Mouse (Mus musculus) E14TG2a.4 (cell line): Measurements from ENCODE around the gene Dstyk.

Experiments used
- H3K27me3 ChIP-seq: 2 replicates; pipeline ENCODE4 v1.6.1; 2014; ENCODE audit warnings: low read length, control low read depth; ENCODE audit not compliant: insufficient read depth
- H3K36me3 ChIP-seq: 2 replicates; pipeline ENCODE4 v1.6.1; 2014; ENCODE audit warnings: low read length, control low read depth; ENCODE audit not compliant: insufficient read depth
- H3K4me1 ChIP-seq: replicated peaks from 2 replicates; pipeline ENCODE4 v1.6.1; 2014; ENCODE audit warnings: low read depth, low read length, control low read depth
- H3K4me3 ChIP-seq: replicated peaks from 2 replicates; pipeline ENCODE4 v1.5.1; 2014; ENCODE audit warnings: mild to moderate bottlenecking, low read length
- H3K9me3 ChIP-seq: 2 replicates; pipeline ENCODE4 v1.6.1; 2014; ENCODE audit warnings: low read length, control low read depth
- CTCF ChIP-seq: conservative IDR thresholded peaks from 2 replicates; pipeline ENCODE4 v1.5.1; 2014; ENCODE audit warnings: low read length
- NANOG ChIP-seq: IDR thresholded peaks from 2 replicates; pipeline ENCODE4 v1.6.1; 2014; ENCODE audit warnings: borderline replicate concordance, low read length, mixed read lengths
- POU5F1 ChIP-seq: IDR thresholded peaks from 2 replicates; pipeline ENCODE4 v1.6.1; 2014; ENCODE audit warnings: low read length, borderline replicate concordance

Gene Dstyk

DNA sequence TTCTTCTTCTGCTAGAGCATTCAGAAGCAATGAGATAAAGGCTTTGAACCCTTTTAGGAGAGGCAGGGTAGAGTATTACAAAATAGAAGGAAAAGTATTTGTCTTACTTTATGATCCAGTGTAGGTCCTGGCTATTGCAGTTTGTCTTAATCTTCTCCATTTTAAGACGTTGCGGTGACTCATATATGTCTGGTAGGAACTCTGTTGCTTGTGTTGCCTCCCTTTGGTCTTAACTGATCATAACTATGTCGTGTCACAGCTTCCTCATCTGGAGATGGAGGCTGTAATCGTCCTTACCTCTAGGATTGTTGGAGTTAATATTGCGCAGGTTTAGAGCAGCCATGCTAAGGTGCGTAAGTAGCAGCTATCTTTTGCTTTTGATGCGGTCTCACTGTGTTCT is 3.3 kb downstream of the Dstyk start:
- Histone ChIP-seq H3K4me3 (no peak overlapping the region), H3K4me1 (peaks cover 25% of the 10 kb centered on the region), H3K27me3 (0 out of 2 replicates have a peak, but pooled peaks cover 2% of the 10 kb centered on the region), H3K9me3 (no peaks in the 10 kb centered on the region), H3K36me3 (no peaks in the 10 kb centered on the region)
- TF ChIP-seq CTCF, result no peak
- TF ChIP-seq NANOG, result no peak
- TF ChIP-seq POU5F1, result no peak

DNA sequence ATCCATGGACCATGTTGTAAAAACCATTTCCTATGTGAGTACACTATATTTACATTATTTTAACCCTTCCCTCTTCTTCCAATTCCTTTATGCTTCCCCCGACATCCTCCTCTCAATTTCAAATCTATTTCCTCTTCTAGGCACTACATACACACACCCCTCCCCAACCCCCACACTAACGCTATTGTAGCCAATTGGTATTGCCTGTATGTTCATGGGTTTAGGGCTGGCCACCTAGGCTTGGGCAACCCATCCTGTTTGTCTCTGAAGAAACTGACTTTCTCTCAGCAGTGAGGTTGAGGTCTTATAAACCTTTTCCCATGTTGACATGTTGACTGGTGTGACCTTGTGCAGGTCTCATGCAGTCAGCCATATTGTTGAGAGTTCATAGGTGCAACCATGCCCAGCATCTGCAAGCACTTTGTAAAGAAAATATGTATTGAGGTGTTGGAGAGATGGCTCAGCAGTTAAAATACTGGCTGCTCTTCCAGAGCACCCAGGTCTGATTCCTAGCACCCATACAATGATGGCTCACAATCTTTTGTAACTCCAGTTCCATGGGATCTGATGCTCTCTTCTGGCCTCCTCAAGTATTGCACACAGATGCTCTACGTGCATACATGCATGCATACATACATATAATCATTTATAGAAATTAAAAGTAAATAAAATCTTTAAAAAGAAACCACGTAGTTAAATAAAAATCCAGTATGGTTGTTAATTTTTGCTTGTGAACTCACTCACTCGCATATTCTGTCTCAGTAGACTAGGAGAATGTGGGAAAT is 5.7 kb downstream of the Dstyk start:
- Histone ChIP-seq H3K36me3 (no peaks in the 10 kb centered on the region), H3K9me3 (no peaks in the 10 kb centered on the region), H3K4me3 (no peak overlapping the region), H3K27me3 (0 out of 2 replicates have a peak, but pooled peaks cover 2% of the 10 kb centered on the region), H3K4me1 (peaks cover 17% of the 10 kb centered on the region)
- TF ChIP-seq CTCF (peak; percentile 21), NANOG (no peak)

DNA sequence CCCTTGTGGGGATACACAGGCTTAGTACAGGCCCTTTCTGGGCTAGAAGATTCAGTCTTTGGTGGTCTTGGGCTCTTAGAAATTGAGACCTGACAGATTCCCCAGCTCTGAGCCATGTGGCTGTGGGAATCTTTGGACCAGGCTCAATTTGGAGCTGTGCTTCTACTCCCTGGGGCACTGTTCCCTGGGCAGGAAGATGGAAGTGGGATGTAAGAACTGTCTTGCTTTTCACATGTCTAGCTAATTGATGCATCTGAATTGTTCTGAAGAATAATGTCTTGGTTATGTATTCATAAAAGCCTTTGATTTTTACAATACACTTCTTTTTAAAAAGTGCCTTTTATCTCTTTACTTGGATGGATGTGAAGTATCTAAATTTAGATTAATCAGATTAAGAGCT is 8.2 kb downstream of the Dstyk start:
- Histone ChIP-seq H3K27me3 (no peaks in the 10 kb centered on the region), H3K36me3 (no peaks in the 10 kb centered on the region), H3K9me3 (no peaks in the 10 kb centered on the region), H3K4me3 (no peak overlapping the region), H3K4me1 (no peaks in the 10 kb centered on the region; the same call in 1 of the 2 replicates)
- TF ChIP-seq CTCF (no peak), POU5F1 (no peak), NANOG (no peak)

DNA sequence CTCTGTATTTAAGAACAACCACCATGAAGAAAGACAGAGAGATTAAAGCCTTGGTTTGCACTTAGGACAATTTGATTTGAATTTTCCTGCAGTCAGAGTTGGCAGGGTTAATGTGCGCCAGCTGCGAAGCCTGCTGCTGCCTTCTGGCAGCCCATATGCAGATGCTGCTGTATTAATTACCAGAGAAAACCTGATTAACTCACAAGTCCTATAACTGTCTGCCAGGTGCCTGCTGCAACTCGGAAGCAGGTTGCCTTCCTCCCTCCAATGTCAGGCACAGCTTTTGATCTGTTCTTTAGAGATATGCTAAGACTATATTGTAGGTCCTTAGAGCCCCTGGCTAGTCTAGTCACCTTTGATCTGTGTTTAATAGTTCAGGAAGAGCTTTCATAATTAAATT is 13.5 kb downstream of the Dstyk start:
- TF ChIP-seq CTCF, result no peak
- no peak for TF ChIP-seq POU5F1
- TF ChIP-seq NANOG, result no peak

DNA sequence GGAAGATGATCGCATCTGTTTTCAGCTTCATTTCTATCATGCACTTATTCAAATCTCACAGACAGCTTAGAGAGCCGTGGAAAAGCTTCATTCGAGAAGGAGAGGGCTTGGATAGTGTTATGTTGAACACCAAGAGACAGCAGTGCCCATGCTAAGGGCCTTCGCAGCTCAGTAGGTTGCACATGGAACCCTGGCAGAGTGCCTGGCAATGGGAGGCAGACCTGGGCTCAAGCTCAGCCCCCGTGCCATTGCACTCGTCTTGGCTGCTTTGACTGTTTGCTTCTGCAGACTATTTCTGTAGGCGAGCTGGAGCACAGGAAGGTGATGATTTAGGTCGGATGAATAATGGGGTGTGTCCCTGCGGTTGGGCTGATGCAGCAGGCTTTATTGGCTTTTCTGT is 14.4 kb downstream of the Dstyk start:
- Histone ChIP-seq H3K4me3 (no peak overlapping the region), H3K4me1 (peaks cover 18% of the 10 kb centered on the region), H3K27me3 (no peaks in the 10 kb centered on the region), H3K36me3 (peaks cover 7% of the 10 kb centered on the region), H3K9me3 (no peaks in the 10 kb centered on the region)
- no peak for TF ChIP-seq POU5F1
- TF ChIP-seq NANOG, result no peak
- no peak for TF ChIP-seq CTCF

More for the DNA sequence above, 13.5 kb downstream of the Dstyk start:
- Histone ChIP-seq H3K9me3 (no peaks in the 10 kb centered on the region), H3K27me3 (no peaks in the 10 kb centered on the region), H3K4me3 (no peak overlapping the region), H3K36me3 (peaks cover 7% of the 10 kb centered on the region), H3K4me1 (peaks cover 18% of the 10 kb centered on the region)

DNA sequence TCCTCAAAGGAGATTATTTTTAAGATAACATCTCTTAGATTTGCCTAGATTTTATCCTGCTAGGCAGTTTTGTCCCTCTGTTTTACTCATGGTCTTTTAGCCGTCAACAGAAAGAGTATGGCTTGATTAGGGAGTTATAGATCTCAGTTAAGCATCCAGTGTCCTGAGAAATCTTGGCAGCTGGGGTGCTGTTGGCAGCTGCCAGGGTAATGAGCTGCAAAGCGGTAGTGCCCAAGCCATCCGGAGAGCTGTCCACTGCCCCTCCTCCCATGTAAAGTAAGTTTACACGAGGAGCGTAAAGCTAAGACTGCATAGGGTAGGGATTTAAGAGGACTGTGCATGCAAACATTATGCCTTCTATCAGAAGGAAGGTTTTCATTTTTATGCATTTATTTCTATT is 16.0 kb downstream of the Dstyk start:
- TF ChIP-seq NANOG (no peak), CTCF (no peak), POU5F1 (no peak)
- peaks cover 18% of the 10 kb centered on the region for H3K4me1 ChIP-seq
- no peaks in the 10 kb centered on the region for H3K9me3 ChIP-seq
- no peak overlapping the region for H3K4me3 ChIP-seq
- H3K36me3 ChIP-seq, result peaks cover 7% of the 10 kb centered on the region
- H3K27me3 ChIP-seq, result no peaks in the 10 kb centered on the region

DNA sequence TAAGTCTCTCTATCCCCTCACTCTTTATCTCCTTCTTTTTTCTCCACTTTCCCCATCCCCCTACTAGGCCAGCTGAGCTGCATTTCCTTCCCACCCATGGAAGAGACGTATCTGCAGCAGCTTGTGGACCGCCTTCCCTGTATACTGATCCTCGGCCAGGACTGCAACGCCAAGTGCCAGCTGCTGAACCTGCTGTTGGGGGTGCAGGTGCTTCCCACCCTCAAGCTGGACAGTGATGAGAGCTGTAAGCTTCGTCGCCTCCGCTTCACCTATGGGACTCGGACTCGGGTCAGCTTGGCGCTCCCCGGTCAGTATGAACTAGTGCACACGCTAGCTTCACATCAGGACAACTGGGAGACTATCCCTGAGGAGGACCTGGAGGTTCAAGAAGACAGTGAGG is 16.7 kb downstream of the Dstyk start:
- TF ChIP-seq NANOG, result no peak
- TF ChIP-seq CTCF, result no peak
- TF ChIP-seq POU5F1, result no peak
- Histone ChIP-seq H3K9me3 (no peaks in the 10 kb centered on the region), H3K4me3 (no peak overlapping the region)

DNA sequence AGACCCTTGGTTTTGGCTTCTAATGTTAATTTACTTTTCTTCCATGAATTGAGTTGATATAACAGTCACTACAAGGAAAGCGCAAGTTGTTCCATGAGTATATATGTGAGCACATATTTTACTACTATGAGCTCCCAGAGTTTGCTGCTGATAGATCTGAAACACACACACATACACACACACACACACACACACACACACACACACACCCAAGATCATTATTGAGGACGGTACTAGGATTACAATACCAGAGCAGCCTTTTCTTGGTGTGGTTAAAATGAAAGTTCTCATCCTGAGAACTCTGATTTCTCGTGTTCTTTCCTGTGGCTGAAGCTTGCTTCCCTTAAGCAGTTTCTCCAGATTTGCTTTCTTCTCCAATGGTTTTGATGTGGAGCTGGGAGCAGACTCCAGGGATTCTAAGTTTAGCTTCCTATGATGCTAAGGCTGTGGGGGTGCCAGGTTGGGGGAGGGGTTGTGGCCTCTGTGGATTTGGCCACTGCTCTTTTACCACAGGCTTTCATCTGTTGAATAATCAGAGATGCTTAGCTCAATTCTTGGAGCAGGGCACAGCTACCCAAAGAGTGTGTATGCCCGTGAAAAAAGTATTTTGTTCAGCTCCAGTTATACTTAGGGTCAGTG is 19.1 kb downstream of the Dstyk start:
- no peaks in the 10 kb centered on the region for H3K9me3 ChIP-seq
- no peaks in the 10 kb centered on the region for H3K27me3 ChIP-seq
- peaks cover 7% of the 10 kb centered on the region for H3K36me3 ChIP-seq
- TF ChIP-seq NANOG, result no peak
- no peak for TF ChIP-seq POU5F1
- no peak for TF ChIP-seq CTCF
- H3K4me1 ChIP-seq, result peaks cover 18% of the 10 kb centered on the region
- H3K4me3 ChIP-seq, result no peak overlapping the region

More for the DNA sequence above, 16.7 kb downstream of the Dstyk start:
- H3K4me1 ChIP-seq, result peaks cover 18% of the 10 kb centered on the region
- H3K27me3 ChIP-seq, result no peaks in the 10 kb centered on the region
- peaks cover 7% of the 10 kb centered on the region for H3K36me3 ChIP-seq

DNA sequence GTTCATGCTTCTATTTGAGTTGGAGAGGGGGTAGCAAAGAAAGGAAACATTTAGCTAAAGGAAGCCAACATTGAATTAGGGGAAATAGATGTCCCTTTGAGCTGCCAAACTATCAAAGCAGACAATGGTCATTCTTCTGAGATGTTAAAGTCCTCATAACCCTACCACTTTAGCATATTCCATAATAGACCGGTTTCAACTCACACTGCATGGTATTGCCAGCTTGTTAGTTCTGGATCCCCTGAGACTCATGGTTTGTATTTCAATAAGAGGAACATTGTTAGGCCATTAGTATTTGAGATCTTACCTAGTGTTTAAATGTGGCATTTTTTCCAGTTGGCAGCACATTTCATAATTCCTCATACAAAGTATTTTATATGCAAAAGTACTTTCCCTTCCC is 19.6 kb downstream of the Dstyk start:
- Histone ChIP-seq H3K9me3 (no peaks in the 10 kb centered on the region), H3K4me3 (no peak overlapping the region), H3K4me1 (peaks cover 14% of the 10 kb centered on the region), H3K36me3 (peaks cover 7% of the 10 kb centered on the region), H3K27me3 (no peaks in the 10 kb centered on the region)
- TF ChIP-seq NANOG, result no peak
- TF ChIP-seq CTCF, result no peak
- no peak for TF ChIP-seq POU5F1
